Mouse (Mus musculus): Measurements from ENCODE around the gene Cpa4.

The Cpa4 gene

DNA sequence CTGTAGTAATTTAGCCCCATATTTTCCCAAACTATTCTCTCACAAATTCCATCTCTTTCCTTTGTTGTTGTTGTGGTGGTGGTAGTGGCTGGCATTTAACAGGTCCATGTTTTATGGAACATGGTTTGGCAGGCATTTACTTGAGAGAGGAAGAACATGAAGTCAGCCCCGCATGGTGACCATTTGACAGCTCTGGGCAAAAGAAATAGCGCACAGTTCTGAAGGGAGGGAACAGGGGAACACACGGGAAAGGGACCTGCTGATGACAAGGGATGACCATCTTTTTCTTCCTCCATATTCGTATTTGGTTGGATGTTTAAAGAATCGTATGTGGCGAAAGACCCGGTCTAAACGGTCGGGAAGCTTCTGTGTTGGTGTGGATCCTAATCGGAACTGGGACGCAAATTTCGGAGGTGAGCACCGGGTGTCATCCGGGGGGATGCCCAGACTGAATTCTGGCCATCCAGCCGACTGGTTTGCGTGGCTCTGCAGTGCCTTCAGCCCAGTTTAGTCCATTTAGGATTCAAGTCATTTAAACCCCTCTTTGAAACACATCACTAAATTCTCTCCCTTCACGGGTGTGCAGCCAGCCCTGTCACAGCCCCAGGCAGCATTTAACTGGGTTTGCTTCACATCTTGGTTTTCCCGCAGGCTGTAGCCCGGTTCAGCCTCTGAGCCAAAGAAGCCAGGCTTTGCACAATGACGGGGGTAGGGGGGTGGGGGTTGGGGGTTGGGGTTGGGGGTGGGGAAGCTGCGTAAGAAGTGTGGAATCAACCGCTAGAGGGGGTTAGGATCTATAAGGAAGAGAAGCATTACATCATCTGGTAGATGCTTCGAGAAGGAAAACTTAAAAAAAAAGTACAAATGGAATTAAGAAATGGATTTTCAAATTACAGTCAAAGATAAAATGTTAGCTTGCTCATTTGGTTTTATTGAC is 16.3 kb upstream of the Cpa4 start:
- peak; percentile 86 for DNase-seq (ENCODE audit: low spot score)

DNA sequence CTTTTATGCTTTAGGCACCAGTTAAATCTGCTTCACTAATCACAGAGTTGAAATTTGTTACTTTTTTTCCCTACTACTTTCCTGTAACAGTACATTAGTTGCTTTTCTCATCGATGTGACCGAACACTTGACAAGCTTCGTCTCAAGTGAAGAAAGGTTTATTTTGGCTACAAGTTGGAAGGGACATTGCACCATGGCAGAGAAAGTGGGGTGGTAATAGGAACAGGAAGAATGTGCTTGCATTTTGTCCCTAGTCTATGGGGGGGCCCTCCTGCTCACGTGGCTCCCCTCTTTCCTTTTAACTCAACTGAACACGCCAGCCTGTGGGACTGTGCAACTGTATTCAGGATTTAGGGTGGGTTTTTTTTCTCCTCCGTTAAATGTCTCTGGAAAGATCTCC is 15.5 kb upstream of the Cpa4 start:
- DNase-seq (ENCODE audit: low spot score), result no peak

DNA sequence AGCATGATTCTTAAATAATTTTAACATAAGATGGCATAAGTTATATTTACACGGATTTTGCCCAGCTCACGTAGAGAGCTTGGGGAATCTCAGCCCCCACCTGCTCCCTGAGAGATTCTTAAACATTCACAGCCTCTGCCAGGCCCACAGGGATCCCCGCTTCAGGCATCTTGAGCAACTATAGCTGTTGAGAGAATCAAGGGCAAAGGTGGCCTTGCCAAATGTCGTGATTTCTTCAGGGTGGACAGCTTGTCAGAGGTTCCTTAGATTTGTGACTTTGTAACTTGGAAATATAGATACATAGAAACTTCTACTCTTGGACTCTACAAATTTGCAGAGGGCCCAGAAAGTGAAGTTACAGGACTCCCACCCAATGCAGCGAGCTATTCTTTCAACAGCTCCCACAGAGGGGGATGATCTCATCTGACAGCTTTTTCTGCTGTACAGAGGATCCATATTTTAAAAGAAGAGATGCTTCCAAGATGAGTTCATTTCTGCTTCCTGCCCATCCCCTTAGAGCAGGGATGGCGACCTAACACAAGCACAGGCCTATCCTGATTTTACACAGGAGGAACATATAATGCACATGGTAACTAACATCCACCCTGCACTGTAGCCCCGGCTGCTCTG is 14.7 kb upstream of the Cpa4 start:
- no peak for DNase-seq (ENCODE audit: low spot score)

DNA sequence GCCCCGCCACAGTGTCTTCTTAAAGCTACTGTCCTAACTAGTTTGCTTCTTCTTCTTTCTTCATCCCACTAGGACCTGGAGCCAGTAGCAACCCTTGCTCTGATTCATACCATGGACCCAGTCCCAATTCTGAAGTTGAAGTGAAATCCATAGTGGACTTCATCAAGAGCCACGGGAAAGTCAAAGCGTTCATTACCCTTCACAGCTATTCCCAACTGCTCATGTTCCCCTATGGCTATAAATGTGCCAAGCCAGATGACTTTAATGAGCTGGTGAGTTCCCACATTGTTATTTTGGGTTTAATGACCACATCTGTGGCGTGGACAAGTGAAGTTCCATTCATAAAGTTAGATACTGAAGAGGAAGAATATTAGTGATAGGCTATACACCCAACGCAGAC is 14.1 kb upstream of the Cpa4 start:
- DNase-seq (ENCODE audit: low spot score), result no peak

DNA sequence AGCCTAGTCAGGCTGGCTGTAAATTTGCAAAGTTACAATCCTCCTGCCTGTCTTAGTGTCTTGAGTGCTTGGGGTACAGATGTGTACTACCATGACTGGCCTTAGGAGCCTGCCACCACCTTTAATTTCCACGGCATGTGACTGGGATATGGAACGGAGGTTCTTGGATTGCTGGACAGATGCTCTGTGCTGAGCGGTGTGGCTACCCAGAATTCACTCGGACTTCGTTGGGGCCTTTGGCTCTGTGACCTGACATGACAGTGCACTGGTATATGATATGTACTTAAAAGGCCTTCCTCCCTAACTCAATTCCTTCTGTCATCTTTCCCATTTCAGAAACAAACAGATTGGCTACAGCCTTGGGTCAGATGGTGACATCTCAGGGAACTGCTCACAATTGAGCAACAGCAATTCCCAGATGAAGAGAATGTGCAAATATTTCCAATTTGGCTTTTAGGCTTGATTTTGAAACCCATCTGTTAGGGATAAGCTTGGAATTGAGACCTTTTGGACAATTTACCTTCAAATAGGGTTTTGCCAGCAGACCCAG is 13.5 kb upstream of the Cpa4 start:
- DNase-seq (ENCODE audit: low spot score), result no peak

DNA sequence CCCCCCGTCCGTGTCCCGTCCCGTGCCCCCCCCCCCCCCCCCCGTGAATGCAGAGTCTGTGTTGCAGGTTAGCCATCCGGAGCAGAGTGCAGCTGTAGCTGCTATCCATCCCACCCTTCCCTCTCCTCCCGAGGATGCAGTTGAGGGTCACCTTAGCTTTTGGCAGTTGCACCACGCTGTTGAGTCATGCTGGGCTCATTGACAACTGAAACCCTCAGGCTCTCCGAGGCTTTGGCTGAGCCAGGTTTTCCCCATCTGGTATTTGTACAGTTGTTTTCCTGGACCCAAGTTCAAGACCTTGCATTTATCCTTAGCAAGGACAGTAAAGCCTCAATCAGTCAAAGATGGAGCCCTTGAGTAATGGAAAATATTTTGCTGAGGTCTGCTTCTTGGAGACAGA is 12.1 kb upstream of the Cpa4 start:
- DNase-seq (ENCODE audit: low spot score), result no peak

DNA sequence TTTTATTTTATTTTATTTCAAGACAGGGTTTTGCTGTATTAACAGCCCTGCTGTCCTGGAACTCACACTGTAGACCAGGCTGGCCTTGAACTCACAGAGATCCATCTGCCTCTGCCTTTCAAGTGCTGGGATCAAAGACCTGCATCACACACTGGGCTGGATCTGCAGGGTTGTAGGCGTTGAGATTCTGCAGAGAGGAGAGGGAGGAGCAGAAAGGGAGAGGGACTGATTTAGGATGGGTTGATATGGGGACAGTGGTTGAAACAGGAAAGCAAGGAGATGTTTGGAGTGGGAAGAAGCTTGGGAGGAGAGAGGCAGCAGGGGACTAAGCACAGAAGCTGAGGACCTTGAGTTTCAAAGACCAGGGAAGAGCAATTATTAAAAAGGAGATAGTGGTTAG is 8.4 kb upstream of the Cpa4 start:
- no peak for DNase-seq (ENCODE audit: low spot score)

DNA sequence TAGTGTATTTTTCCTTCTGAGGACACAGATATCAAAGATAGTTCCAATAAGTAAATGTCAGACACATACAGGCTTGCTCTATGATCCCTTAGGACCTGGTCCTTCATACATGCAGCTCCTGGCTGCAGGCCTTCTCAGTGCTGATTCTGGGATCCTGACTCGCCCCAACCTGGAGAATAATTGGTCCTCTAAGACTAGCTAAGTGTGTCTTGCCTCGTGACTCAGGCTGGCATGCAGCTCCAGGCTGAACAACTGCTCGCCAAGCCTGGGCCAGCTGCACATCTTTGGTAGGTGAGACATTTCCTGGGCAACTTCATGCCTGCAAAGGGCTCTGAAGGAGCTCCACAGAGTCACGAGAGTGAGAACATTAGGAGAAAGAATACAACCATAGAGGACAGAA is 6.0 kb upstream of the Cpa4 start:
- no peak for DNase-seq (ENCODE audit: low spot score)

DNA sequence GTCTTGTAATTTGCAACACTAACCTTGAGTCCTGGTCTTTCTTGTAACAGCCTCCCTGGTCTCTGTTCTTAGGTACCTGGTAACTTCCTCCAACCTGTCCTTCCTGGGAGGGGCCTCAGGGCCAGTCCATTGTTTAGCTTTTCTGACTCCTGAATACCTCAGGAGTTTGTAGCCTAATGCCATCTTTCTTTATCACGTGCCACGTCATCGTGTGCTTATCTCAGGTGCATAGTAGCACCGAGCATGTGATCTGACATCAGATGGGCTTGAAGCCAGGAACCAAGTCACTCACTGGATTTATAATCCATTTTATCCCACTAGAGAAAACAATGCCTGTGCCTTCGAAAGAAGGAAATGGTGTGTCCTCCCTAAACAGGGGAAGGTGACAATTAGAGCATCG is 4.6 kb upstream of the Cpa4 start:
- no peak for DNase-seq (ENCODE audit: low spot score)

DNA sequence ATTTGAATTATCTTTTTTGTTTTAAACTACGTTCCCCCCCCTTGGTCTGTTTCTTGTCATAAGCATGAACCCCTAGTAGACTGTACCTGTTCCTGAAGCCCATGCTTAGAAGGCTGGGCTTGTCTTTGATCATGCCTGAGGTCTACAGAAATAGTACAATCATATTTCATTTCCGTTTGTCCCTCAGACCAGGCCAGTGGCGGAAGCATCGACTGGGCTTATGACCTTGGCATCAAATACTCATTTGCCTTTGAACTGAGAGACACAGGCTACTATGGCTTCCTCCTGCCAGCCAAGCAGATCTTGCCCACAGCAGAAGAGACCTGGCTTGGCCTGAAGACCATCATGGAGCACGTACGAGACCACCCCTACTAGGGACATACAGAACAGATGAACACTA is 4.1 kb upstream of the Cpa4 start:
- no peak for DNase-seq (ENCODE audit: low spot score)

DNA sequence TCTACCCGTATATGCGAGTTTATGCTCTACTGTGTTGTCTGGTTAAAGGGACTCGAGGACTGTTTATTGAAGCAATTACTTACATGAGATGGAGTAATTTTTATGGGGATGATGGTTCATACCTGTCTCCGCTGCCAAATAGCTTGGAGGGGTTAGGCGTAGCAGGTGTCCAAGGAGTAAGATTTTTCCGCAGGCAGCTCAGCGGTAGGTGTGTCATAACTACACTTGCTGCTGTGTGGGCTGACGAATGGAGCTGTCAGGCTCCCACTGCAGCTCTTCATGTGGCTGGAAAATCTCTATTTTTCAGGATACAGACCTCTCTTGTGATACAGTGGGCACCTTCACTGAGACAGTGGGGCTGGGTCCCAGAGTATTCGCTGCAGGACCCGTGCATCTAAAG is 1.2 kb downstream of the Cpa4 start:
- DNase-seq (ENCODE audit: low spot score), result no peak

DNA sequence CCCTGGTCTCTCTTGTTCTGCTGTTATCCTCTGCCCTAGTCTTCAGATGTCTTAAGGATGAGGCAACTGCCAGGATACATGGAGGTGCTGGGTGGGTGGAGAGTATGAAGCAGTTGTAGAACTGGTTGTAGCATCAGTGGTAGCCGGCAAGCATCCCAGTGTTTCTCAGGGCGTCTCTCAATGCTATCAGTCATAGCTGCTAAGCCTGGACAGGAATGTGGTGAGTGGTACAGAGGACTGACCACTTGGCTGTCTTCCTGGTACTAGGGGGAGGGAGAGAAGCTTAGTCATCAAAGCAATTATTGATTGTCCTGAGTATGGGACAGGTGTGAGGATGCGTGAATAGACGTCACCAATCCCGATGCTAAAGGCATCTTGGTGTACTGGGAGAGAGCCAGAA is 1.8 kb downstream of the Cpa4 start:
- no peak for DNase-seq (ENCODE audit: low spot score)

DNA sequence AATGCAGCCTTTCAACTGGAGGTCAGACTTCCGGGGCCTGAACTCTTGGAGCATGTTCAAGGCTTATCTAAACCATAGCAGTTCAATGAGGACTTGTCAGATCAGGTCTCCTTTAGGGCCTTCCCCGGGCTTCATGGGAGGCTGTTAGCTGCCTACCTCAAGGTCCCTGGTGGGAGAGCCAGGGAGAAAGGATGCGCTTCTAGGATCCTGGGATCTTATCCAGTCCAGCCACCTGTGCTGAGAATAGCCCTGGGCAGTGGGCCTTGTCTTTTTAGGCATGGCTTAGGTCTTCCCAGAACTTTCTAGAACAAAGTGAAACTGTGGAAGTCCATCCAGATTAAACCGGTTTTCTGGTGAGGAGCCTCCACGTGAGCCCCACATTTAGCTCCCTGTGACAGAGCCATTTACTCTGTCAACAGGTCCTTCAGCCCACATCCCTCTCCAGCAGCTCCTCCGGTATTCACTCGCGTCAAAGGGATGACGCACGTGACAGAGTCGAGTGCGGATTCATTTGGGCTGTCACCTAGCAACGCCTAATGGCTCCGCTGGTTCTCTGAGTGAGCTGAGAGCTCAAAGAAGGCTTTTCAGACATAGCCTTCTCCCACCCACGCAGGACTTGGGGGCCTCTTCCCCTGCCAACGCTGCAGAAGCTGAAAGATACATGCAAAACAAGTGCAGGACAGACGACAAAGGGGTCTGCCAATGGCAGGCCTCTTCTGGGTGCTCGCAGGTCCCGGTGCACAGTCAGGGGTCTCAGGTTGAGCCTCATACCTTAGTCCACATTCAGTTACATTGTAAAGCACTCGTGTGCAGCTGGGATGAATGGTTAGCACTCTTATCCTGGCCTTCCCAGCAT is 4.5 kb downstream of the Cpa4 start:
- DNase-seq (ENCODE audit: low spot score), result peak; percentile 45

DNA sequence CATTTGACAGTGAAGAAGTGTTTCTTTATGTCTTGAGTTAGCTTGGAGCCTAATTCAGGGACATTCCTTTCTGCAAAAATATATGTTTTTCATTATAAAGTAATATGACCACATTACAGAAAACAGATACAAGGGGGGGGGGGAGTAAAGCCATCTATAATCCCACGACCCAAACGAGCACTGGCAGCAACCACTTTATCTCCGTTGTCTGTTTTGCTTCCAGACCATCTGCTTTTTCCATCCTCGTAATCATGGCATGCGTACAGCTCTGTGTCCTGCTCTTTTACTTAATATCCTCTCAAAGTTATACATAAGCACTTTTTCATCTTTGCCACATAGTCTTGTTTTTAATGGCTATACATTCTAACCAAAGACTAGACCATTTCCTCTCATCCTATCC is 5.2 kb downstream of the Cpa4 start:
- DNase-seq (ENCODE audit: low spot score), result no peak

DNA sequence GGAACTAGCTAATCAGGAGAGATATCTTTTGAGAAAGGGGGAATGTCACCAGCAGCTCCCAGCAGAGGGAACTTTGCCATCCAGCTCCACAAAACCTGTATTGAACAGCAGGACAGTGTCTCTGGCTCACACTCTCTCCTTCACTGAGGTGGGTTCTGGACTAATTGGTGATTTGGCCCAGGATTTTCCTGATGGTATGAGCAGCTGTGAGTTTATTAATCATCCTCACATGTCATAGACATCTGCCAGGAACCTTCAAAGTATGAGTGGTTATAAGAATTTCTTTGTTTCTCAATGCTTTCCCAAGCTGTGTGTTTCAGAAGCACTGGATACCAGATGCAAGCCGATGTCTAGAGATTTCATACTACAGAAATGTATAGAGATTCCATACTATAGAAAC is 6.8 kb downstream of the Cpa4 start:
- no peak for DNase-seq (ENCODE audit: low spot score)

DNA sequence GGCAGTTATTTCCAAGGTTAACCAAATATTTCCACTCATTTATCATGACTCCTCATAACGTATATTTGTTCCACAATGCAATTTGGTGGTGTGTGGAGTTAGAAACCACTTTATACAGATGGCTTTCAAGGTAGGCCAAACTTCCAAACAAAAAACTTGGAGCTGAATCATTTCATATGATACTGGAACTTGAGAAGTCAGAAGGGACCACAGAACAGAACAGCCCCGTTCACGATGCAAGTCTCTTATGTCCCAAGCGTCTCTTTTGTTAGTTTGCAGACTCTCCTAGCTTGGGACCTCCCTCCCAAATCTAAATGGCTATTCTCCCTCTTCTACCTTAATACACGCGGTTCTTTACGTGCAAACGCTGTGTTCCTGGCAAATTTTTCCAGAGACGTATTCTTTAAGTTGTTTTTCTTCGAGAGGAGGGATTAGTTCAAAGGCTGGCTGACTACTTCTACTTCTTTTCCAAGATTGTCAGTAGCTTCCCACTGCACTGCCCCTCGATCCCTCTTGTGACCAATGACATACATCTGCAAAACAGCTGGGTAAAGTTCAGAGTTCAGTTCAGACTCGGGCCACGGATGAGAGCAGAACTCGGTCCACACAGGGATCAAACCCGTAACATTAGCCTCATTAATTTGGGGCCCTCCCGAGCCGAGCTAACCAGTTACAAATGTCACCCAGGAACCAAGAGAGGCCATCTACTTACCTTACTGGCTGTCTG is 8.5 kb downstream of the Cpa4 start:
- no peak for DNase-seq (ENCODE audit: low spot score)

DNA sequence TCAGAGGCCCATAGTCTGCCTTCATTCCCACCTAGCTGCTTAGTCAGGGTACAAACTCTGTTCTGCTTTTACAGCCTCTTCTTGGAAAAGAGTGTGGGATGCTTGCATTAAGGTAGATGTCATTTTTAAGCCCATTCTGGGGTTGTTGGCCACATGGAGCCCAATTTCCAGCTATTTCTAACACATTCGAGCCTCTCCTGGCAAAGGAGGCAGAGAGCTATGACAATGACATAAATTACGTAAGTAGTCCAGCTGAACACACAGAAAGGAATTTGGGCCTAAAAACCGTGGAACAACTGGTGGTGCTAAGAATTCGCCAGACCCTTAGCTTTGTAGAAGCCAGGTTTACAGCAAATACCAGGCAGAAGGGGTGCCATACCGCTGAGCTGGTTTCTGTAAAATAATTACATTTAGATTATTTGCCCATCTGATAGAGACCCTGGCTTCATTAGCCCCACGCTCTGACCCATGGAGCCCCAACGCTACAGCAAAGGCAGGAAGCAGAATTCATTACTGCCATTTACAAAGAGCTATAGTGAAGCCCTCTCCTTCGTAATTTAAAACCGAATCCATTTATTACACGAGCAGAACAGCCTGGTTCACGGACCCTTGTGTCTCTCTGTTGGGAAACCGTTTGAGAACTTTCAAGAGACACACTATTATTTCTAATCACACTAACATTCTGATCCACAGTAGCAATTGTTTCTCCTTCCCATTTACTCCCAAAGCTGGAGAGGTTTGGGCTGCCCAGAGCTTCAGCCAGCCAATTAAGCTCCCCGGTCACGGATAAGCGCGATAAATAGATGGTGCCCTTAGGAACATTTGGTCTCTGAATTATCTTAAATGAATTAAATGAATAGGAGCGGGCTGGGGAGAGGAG is 12.0 kb downstream of the Cpa4 start:
- no peak for DNase-seq (ENCODE audit: low spot score)

DNA sequence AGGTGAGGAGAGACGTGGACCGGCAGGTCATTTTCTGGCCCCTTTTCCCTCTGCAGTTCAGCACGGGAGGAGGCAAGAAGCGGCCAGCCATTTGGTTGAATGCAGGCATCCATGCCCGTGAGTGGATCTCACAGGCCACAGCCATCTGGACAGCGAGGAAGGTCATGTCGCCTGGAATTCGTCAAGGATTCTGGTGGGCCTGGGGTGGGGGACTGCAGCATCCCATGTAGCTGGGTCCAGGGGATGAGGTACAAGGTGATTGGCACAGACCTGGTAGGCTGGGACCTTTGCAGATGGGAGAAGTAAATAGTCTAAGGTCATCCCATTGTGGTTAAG is 12.6 kb downstream of the Cpa4 start:
- DNase-seq (ENCODE audit: low spot score), result no peak

DNA sequence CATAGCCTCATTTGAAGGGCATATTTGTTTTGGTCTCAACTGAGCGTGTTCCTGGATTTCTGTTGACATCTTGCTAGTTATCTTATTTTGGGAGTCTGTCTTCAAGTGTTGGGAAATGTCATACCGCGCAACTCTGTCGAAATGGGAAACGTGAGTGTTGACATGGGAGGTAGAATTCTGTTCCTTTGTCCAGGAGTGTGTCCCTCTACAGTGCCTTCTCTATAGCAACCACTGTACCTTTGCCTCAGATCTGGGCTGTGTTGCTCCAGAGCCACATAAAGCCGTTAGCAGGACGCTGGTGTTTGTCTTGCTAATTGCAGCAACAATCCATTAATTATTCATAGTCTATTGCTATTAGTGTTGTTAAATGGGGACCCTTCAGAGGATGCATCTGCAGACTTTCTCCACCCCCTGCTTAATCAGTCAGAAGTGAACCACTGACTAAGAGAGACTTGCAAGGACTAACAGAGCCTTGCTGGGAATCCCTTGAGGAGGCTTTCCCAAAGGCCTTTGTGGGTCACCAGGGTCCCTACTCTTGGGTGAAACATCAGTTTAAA is 18.8 kb downstream of the Cpa4 start:
- DNase-seq (ENCODE audit: low spot score), result no peak

DNA sequence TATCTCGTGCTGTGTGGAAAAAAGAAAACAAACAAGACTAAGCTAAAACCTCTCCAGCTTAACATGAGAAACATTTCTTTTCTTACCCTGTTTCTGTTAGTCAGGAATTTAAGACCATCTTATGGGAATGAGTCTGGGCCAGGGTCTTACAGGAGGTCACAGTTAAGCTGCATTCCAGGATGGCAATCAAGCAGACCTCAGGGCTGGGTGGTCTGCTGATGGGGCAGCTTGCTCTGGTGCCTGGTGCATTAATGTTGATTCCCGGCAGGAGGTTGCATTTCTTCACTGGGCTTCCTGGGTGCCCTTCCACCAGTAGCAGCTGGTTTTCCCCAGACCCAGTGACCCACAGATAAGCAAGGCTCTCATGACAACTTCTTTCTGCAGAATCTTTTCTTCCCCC is 21.6 kb downstream of the Cpa4 start:
- no peak for DNase-seq (ENCODE audit: low spot score)

Measured in retina, embryonic 14.5 days (tissue).